Mouse (Mus musculus): ENCODE data around the gene Flt3l. TPM values are rescaled to one million over a fixed set of nuclear protein-coding genes. Genes with fewer than 3 reads are reported as not detected.
"Not testable (repeated sequence)": the region's sequence is repeated elsewhere in the genome, so short reads cannot be mapped to it uniquely, and the experiment has no call there.

The Flt3l gene
- polyA plus RNA-seq, 1 experiment, result 151 TPM

GRCm38 (mm10) chr7:45127700-45128224 is 8.5 kb downstream of the Flt3l start:
- peak overlapping the region; percentile 93 for H3K4me3 ChIP-seq (replicated peaks; ENCODE audit: extremely low read depth, low read depth, low read length)
- under 1% methylated on average over 6 of the region's 6 CpGs for WGBS
- TF ChIP-seq CTCF (IDR thresholded peaks at IDR 0.05; ENCODE audit: insufficient read depth, low read length) (no peak), POLR2A (IDR thresholded peaks at IDR 0.05; ENCODE audit: borderline replicate concordance, extremely low read depth, low read depth, low read length) (no peak)
- H3K4me1 ChIP-seq (ENCODE audit: control insufficient read depth, insufficient read depth, low read length), result peaks cover 10% of the 10 kb centered on the region
- DNase-seq, result no peak

GRCm38 (mm10) chr7:45126844-45127699 is 9.2 kb downstream of the Flt3l start:
- TF ChIP-seq POLR2A (IDR thresholded peaks at IDR 0.05; ENCODE audit: borderline replicate concordance, extremely low read depth, low read depth, low read length) (no peak), CTCF (IDR thresholded peaks at IDR 0.05; ENCODE audit: insufficient read depth, low read length) (0 out of 2 replicates have a peak, but pooled peaks have one; percentile 0)
- Histone ChIP-seq H3K4me1 (ENCODE audit: control insufficient read depth, insufficient read depth, low read length) (peaks cover 11% of the 10 kb centered on the region), H3K4me3 (replicated peaks; ENCODE audit: extremely low read depth, low read depth, low read length) (no peak overlapping the region)
- 24% methylated on average over 21 of the region's 21 CpGs for WGBS
- no peak for DNase-seq

- Histone ChIP-seq H3K4me3 (replicated peaks; ENCODE audit: extremely low read depth, low read depth, low read length) (no peak overlapping the region), H3K4me1 (ENCODE audit: control insufficient read depth, insufficient read depth, low read length) (peaks cover 17% of the 10 kb centered on the region)
Observed at GRCm38 (mm10) chr7:45126147-45126843, 9.9 kb downstream of the Flt3l start.

GRCm38 (mm10) chr7:45125649-45126048 is 10.6 kb downstream of the Flt3l start:
- not testable (repeated sequence) for DNase-seq; H3K4me3 ChIP-seq (replicated peaks; ENCODE audit: extremely low read depth, low read depth, low read length)
- peaks cover 17% of the 10 kb centered on the region for H3K4me1 ChIP-seq (ENCODE audit: control insufficient read depth, insufficient read depth, low read length)
- whole genome bisulfite sequencing, result 76% methylated on average over 5 of the region's 5 CpGs

More at GRCm38 (mm10) chr7:45126147-45126843, 9.9 kb downstream of the Flt3l start:
- no peak for TF ChIP-seq POLR2A (IDR thresholded peaks at IDR 0.05; ENCODE audit: borderline replicate concordance, extremely low read depth, low read depth, low read length)
- TF ChIP-seq CTCF (IDR thresholded peaks at IDR 0.05; ENCODE audit: insufficient read depth, low read length), result no peak
- no peak for DNase-seq
- 70% methylated on average over 17 of the region's 17 CpGs for WGBS

GRCm38 (mm10) chr7:45125144-45125600 is 11.1 kb downstream of the Flt3l start:
- Histone ChIP-seq H3K4me3 (replicated peaks; ENCODE audit: extremely low read depth, low read depth, low read length) (no peak overlapping the region), H3K4me1 (ENCODE audit: control insufficient read depth, insufficient read depth, low read length) (peaks cover 17% of the 10 kb centered on the region)
- DNase-seq, result no peak
- 44% methylated on average over 7 of the region's 7 CpGs for WGBS
- no peak for TF ChIP-seq POLR2A (IDR thresholded peaks at IDR 0.05; ENCODE audit: borderline replicate concordance, extremely low read depth, low read depth, low read length)
- TF ChIP-seq CTCF (IDR thresholded peaks at IDR 0.05; ENCODE audit: insufficient read depth, low read length), result no peak

- peak within 1 kb of the TSS; percentile 98 for H3K4me3 ChIP-seq (replicated peaks; ENCODE audit: extremely low read depth, low read depth, low read length)
- peaks cover 13% of the 10 kb centered on the region; the same call in 1 of the 2 replicates for H3K4me1 ChIP-seq (ENCODE audit: control insufficient read depth, insufficient read depth, low read length)
- DNase-seq, result peak; percentile 98
- 1% methylated on average over 59 of the region's 59 CpGs for WGBS
- TF ChIP-seq CTCF (IDR thresholded peaks at IDR 0.05; ENCODE audit: insufficient read depth, low read length), result no peak
- peak; percentile 82 for TF ChIP-seq POLR2A (IDR thresholded peaks at IDR 0.05; ENCODE audit: borderline replicate concordance, extremely low read depth, low read depth, low read length)
Observed at GRCm38 (mm10) chr7:45124224-45125143, 11.7 kb downstream of the Flt3l start, which contains the start of gene Rps11. TSS of gene Rps11 (minus strand) at chr7:45124439.

GRCm38 (mm10) chr7:45123186-45123570 is 13.1 kb downstream of the Flt3l start:
- TF ChIP-seq POLR2A (IDR thresholded peaks at IDR 0.05; ENCODE audit: borderline replicate concordance, extremely low read depth, low read depth, low read length) (no peak), CTCF (IDR thresholded peaks at IDR 0.05; ENCODE audit: insufficient read depth, low read length) (no peak)
- Histone ChIP-seq H3K4me3 (replicated peaks; ENCODE audit: extremely low read depth, low read depth, low read length) (peak overlapping the region; percentile 98), H3K4me1 (ENCODE audit: control insufficient read depth, insufficient read depth, low read length) (peaks cover 13% of the 10 kb centered on the region; the same call in 1 of the 2 replicates)
- DNase-seq, result no peak
- WGBS, result 11% methylated on average over 12 of the region's 12 CpGs

GRCm38 (mm10) chr7:45122561-45123185 is 13.6 kb downstream of the Flt3l start:
- WGBS, result 68% methylated on average over 15 of the region's 15 CpGs
- peaks cover 13% of the 10 kb centered on the region; the same call in 1 of the 2 replicates for H3K4me1 ChIP-seq (ENCODE audit: control insufficient read depth, insufficient read depth, low read length)

More at GRCm38 (mm10) chr7:45122561-45123185, 13.6 kb downstream of the Flt3l start:
- no peak overlapping the region for H3K4me3 ChIP-seq (replicated peaks; ENCODE audit: extremely low read depth, low read depth, low read length)
- DNase-seq, result no peak
- TF ChIP-seq POLR2A (IDR thresholded peaks at IDR 0.05; ENCODE audit: borderline replicate concordance, extremely low read depth, low read depth, low read length) (no peak), CTCF (IDR thresholded peaks at IDR 0.05; ENCODE audit: insufficient read depth, low read length) (no peak)
